Mouse (Mus musculus) olfactory bulb, adult 2 months (tissue): ENCODE measurements around the gene Slc20a1.

Experiments
- CTCF ChIP-seq: fragments of 200-500 bp; IDR thresholded peaks from 2 replicates; pipeline ENCODE4 v1.5.1; 2012; ENCODE audit warnings: low read depth, mild to moderate bottlenecking, low read length, moderate library complexity; ENCODE audit not compliant: insufficient read depth
- POLR2A ChIP-seq: fragments of 200-500 bp; IDR thresholded peaks from 2 replicates; pipeline ENCODE4 v1.6.1; 2012; ENCODE audit warnings: mild to moderate bottlenecking, low read depth, low read length, moderate library complexity; ENCODE audit not compliant: insufficient read depth

DNA sequence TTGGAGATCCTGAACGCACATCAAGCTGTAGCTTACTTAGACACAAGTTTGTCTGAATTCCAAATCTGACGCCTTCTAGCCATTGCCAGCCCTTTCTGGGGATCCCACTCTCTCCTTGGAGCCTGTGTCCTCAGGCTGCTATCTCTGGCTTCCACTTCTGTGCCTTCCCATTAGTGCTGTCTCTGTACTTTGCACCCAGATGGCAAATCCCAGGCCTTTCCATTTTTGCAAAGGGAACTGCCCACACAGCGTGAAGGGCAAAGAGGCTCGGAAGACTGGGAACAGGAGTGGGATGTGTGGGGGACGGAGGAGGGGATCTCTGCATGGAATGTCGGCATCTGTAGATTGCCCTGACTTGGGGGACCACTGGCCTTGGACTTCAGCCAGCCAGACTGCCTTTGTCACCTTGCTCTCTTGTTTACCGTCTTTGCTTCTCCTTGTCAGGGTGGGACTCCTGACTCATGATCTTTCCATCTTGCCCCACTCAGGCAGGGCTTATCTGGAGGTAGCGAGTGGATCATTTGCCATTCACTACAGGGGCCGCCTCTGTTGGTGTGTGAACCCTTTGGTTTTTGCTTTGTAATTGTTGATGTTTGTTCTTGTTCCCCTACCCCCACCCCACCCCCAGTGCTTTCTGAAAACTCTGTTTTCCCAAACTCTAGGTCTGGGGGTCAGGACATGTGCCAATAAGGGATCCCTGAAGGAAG lies 42.3 kb downstream of the Slc20a1 start:
- TF ChIP-seq CTCF (no peak), POLR2A (no peak)
